Mouse (Mus musculus) CD8-positive naive resting alpha-beta T cell, adult 2 months (primary cell): ENCODE measurements around the gene Vars2.
A peak's percentile ranks its signal among the peaks of the same experiment; 100 is the strongest.

Experiments used
- DNase-seq, 2 experiments: peaks; one replicate each; pipeline ENCODE4 v3.0.0; 2022; ENCODE audit warnings: low read depth in 2 of 2, low spot score in 2 of 2

The Vars2 gene

DNA sequence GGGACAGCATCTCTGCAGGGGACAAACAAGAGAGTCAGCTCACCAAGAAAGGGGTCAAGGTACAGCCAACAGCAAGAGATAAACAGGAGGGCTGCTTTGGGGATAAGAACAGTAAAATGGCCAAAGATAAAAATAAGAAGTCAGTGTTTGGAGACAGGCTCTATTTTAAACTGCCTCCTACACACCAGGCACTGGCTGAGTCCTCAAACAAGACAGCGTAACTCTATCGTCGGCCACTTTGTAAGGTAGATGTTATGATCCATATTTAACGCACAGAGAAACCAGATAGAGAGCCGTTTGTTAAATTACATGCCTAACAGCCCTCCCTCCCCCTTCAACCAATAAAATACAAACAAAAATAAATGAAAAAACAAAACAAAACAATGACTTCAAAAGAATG lies 26.5 kb upstream of the Vars2 start:
- DNase-seq, result no peak

DNA sequence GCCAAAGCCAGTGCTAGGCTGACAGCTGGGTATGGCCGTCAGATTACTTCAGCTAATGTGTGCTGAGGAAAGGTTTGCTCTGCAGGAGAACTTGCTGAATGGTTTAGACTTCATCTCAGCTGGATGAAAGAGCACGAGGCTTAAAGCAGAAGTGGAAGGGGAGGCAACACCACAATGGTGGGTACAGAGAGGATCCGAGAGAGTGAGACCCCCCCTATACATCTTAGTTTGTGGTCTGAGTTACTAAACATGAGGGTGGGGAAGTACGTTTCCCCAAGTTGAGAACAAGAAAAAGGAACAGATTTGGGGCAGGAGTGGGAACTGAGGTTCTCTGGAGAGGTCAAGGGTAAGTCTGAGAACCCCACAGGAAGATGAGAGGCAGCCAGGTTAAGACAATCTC lies 25.0 kb upstream of the Vars2 start:
- DNase-seq, result no peak

DNA sequence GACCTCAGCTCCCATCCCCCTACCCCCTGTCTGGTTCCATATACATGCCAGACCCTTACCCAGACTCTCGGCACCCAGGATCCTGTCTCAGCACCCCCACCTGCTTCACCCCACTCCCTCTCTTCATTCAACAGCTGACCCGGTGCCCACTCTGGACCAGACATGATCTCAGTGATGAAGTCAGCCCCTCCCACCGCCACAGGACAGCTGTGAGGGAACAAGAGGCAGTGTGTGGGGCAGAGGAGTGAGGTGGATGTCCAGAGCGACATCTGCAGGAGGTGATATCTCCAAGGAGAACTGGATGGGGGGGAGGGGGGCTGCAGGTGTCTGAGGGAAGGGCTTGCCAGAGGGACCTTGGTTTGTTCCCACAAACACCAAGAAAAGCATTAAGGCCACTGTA lies 24.4 kb upstream of the Vars2 start:
- DNase-seq, result no peak

DNA sequence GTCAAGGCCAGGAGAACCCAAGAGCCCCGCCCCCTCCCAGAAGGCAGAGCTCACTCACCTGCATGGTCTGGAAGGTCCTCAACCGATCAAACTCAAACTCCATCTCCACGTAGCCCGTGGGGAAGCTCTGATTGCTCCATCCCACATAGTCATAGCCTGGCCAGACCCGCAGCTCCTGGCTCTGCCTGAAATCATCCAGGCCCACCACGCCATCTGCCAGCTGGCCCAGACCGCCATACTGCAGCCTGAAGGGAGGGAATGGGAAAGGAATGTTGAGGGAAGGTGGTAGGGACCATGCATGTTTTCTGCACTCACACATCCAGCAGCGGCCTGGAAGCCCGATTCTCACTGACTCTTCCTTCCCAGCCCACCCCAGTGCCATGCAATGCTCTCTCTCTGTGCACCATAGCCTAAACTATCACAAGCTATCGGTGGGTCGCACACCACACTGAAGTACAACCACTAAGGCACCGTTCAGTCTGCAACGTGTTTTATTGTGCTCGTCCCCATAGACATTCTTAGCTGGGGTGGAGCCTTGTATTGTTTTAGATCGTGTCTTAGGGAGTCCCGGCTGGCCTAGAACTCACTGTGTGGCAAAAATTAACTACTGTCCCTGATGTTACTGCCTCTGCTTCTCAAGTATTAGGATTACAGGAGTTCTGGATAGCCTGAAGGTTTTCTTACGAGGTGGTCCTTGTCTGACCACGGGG lies 22.7 kb upstream of the Vars2 start:
- no peak for DNase-seq

DNA sequence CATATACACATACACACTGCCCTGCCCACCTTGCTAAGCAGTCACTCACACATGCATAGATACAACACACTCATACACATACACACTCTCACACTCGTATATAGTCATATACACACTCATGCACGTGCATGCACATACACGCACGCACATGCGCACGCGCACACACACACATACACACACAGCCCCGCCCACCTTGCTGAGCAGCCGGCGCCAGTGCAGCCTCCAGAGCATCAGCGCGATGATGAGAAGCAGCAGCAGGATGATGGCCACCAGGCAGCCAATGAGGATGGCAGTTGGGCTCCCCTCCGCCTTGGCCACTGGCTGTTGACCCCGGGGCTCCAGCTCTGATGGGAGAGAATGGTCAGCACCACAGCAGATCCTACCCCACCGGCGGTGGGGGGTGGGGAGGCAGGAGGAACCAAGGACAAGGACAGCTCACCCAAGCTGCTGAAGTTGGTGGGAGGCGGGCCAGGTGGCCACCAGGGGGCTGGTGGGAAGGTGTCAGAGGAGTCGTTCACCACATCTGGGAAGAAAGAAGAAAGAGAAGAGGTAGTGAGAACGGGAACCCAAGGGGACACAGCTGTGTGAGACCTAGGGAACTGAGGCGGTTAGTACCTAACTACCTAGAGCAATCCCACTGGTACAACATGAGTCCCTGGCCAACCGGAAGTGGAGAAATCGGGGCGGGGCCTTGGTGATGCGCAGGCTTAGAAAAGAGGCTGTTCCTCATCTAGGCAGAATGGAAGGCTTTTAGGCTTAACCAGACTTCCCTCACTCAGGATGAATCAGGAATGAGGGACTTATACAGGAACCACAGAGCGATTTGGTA lies 21.2 kb upstream of the Vars2 start:
- DNase-seq, result no peak

DNA sequence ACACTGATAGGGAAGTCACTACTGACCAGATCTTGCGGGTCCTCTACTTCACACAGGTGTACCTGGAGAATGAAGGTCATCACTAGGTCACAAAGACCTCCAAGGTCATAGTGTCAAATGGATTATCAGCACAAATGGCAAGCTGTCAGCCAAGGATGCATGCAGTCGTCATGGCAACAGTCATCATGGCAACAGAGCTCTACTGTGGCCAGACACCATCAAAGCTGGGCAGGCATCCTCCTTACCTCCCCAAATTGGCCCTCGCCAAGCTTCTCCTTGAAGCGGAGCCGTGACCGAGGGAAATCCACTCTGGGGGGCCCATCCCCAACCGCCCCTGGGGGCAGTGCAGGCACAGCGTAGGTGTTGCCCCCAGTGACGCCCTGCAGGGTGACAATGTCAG lies 17.7 kb upstream of the Vars2 start:
- DNase-seq, result no peak

DNA sequence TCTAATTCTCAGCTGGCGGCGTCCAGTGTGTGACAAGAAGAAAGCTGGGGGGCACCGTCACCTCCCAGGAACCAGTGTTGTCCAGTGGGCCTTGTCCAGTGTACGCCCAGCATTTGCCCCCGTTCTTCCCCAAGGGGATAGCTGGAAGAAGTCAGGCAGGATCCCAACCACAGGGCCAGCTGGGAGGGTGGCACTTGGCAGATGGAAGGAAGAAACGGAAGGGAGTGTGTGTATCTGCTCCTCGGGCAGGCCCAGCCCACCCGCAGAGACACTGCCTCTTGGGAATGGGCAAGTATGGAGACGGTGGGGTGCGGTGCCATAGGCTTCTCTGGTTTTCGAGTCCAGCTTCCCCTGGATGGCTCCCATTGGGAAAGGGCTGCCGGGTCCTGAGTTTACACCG lies 14.6 kb upstream of the Vars2 start:
- DNase-seq, result no peak

DNA sequence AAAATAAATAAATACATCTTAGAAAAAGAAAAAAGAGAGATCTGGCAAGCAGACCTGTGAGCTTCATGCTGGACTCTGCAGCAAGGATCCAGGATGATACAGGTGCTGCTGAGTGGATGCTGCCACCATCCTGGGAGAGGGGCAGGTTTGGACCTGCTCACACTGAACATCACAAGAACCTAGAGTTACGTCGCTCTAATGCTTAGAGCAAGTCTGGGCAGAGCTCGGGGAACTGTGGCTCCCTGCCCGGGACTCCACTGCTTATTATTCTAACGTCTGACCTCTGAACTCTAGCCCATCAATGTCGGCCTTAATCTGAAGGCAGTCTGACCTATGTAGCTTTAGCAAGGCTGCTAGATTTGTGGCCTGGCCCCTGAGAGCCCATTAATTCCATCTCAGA lies 13.2 kb upstream of the Vars2 start:
- no peak for DNase-seq

DNA sequence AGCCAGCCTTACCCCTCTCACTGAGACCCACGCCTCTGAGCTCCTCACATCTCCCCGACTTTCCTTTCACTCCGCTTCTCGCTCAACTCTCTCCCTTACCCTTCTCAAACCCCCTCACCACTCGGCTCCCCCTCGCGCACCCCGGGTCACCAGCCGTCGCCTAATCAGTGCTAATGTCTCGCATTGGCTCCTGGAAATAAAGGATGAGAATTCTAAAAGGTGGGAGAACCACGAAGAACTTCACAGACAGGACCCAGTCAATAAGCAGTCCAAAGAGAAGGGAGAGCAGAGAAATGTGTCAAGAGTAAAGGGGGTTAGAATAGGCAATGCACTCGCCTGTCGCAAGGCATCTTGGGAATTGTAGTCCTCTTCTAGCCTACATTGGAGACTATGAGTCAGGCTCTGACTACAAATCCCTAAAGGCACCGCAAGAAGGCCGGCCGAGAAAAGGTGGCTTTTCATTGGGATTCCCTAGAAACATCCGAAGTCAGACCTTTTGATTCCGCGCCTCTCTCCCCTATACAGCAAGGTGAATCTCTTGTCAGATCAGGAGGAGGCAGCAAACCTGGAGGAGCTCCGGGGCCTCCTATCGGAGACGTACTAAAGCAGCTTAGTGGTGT lies 6.1 kb upstream of the Vars2 start, which contains the start of gene Gtf2h4:
TSS of gene Gtf2h4 (minus strand) at position 324 of the 620 bp plus-strand sequence.
- DNase-seq, result peak; percentile 84 to 88

DNA sequence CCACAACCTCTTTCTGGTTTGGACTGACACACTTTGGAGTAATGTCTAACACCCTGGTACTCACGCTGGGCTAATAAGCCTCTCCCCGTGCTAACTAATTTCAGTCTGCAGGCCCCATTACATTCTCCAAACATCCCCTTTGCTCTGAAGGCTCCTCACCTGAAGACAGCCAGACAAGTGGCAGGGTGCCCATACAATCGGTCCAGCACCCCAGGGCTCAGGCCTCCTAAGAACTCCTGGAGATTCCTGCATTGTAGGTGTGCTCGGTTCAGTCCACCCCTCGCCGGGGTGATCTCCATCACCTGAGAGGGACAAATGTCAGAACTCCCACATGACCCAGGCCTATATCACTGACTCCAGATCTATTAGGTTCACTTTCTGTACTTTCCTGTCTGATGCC lies 5.1 kb upstream of the Vars2 start:
- DNase-seq, result no peak

DNA sequence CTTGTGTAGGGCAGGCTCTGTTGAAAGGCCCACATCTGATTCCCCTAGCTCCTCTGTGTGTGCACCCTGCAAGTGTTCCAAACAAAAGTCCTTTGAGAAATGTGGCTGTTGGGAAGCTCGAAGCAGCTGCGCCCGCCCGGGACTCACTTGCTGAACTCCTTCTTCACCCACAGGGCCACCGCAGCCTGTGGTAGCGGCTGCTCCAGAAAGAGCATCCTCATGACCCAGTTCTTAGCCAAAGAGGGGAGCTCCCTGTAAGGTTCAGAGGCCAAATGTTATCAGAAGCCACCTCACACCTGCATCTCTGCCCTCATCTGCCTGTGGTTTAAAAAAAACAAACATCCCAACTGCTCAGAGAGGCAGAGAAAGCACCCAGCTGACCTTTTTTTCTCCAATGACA lies 4.5 kb upstream of the Vars2 start:
- DNase-seq, result no peak

DNA sequence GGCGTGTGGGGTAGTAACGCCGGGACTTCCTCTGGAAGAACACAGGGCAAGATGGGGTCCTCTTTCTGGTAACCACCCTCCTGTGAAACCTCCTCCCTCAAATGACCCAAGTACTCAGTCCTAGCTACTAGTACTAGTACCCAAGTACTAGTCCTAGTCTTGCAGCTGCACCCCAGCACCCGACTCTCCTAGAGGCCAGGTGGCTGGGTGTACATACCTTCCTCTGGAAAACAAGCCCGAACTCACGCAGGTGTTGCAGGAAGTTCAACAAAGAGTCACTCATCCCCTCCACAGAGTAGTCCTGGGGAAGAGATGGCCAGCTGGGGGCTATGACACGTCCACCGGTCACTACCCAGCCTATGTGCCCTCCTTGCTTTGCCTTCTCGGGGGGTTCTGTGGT lies 2.3 kb upstream of the Vars2 start:
- DNase-seq, result no peak

DNA sequence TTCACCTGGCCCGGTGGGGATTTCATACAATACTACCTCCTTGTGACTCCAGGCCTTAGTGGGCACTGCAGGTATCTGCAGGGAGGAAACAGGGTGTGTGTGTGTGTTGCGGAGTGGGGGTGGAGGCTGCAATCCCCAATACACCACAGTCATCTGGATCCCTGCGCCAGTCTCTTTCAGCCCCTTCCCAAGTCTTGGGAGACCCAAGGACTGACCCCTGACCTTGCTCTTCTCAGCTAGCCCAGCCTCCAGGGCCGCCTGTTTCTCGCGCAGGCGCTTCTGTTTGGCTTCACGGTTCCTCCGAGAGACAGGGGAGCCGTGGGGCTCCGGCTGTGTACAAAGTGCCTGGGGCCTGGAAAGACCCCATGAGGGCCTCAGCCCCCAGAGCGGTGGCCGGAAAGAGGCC lies 538 bp downstream of the Vars2 start:
- peak; percentile 6 to 16 for DNase-seq

DNA sequence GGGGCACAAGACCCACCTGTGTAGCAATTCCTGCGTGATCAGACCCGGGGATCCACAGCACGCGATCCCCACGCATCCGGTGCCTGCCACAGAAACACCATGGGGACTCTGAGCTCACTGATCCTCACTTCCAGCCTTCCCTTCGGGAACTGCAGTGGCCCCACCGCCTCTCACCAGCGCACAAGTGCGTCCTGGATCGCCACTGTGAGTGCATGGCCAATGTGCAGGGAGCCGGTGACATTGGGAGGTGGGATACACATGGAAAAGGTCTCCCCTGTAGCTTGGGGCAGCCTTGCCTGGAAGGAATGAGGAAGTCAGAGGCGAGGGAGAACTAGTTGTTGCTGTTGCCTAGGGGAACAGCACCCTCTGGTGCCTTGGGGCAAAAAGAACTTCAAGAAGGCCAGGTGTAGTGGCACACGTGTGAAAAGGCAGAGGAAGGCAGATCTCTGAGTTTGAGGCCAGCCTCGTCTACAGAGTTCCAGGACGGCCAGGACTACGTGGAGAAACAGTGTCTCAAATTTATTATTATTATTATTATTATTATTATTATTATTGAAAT lies 1.4 kb downstream of the Vars2 start:
- no peak for DNase-seq

DNA sequence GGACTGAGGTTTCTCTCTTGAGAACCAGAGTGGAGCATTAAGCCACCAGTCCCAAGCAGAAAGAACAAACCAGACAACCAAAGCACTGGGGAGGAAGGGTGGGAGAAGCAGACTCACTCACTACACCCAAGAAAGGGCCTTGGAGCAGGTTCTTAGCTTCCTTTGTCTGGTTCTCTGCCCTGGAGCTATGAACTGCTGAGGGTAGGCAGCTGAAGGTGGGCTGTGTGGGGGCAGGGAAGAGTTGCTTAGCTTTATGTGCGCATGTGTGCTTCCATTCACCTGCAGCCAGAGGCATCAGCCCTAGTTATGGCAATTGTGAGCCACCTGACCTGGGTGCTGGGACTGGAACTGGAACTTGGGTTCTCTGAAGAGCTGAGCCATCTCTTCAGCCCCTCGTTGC lies 14.3 kb downstream of the Vars2 start:
- DNase-seq, result no peak

DNA sequence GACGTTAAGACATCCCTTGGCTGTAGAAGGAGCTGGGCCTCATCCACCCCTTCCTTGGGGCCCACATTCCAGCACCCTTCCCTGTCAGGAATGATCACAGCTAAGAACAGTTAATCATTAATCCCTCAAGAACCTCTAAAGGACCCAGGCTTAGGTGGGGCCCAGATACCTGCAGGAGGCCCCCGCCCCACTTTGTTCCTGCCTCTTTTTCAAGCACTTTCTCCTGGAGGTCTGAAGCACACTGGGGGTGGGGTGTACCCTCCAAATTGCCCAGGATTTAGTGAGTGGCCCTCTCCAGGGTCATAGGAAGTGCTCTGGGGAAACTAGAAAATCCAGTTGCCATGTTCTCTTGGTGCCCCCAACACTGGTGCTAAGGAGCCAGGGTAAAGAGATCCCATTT lies 18.0 kb downstream of the Vars2 start:
- no peak for DNase-seq

DNA sequence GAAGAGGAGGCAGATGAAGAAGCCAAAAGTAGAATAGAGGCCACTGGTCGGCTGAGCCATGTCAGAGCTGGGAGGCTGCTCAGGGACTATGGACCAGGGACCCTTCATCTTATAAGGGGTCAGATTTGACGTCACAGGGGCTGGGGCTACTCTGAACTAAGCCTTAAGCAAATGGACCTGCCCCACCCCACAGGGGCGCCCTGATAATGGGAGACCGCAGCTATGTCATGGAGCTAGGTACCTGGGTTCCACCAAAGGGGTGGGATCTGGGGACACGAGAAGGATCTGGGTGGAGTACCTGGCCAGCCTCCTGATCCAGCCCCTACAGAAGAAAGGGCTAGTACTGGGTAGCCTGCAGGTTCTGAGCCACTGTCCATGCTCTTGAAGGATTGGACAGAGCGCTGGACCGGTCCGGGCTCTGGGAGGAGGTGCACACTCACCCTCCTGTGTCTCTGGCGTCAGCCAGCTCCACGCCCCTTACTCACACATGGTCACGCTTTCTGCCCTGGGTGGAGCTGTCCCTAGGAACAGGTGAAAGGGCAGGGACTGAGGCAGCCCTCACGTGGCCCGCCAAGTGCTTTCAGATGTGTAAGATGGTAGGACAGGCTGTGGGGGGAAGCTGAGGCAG lies 23.7 kb downstream of the Vars2 start, which contains the start of gene Mucl3:
TSS of gene Mucl3 (minus strand) at position 87 of the 628 bp plus-strand sequence.
- DNase-seq, result no peak

DNA sequence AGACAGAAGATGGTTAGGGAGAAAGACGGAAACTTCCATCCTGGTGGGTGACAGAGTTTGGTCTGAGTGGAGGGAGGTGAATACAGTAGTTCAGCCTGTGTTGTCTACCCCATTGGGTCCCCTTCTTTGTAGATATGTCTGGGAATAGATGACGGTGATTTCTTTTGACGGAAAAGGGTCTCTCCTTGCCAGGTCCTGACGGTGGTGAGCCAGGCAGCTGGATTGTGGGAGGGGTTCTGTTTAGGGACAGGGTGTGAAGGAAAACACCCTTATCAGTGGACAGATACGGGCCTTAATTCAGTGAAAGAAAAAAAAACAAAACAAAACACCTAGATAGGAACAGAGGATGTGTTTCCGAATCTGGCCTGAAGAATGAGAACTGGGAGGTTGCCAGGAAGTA lies 28.0 kb downstream of the Vars2 start:
- no peak for DNase-seq

DNA sequence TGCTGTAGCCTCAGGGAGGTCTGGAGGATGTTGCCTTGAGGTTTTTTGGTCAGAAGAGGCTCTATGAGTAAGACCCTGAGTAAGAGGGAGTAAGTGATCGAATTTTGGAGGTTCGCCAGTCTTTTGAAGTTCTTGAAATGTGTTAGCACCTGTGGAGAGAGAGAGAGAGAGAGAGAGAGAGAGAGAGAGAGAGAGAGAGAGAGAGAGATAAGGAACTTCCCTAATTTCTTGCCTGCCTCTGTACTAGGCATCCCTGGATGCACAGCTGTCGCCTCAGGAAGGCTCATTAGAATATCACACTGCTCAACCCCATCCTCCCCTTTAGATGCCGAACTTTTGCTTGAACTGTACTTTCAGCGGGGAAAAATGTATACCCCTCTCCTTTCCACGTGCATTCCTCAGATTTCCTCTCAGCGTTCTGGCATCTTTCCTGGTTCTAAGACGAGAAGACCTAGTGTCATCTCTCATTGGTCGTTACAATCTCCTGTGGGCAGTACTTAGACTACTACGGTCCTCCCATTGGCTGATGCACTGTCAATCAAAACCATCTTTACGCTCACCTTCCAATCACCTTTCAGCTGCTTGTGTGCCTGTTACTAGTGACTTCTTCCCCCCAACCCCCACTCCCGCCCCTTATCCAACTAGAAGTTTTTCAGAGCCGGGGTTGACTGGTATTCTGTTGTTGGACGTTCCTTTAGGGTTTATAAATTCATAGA lies 28.8 kb downstream of the Vars2 start:
- peak in 1 of 2 experiments; percentile 24 for DNase-seq

DNA sequence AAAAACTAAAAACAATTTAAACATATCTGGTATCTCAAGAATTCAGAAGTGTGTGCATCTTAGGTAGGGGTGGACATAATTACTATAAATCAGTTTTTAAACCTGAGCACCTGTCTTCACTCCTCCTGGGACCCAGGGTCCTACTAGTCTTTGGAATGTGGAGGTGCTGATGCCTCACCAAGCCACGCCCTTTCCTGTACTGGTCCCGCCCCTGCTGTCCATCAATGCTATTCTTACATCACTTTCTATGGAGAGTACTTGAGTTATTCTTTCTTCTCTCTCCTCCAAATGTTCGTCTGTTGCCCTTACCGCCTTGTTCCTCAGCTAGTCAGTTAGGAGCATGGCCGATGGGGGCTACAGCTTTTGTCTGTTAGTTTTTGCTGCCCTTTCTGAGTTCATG lies 31.0 kb downstream of the Vars2 start:
- DNase-seq, result peak in 1 of 2 experiments; percentile 6

DNA sequence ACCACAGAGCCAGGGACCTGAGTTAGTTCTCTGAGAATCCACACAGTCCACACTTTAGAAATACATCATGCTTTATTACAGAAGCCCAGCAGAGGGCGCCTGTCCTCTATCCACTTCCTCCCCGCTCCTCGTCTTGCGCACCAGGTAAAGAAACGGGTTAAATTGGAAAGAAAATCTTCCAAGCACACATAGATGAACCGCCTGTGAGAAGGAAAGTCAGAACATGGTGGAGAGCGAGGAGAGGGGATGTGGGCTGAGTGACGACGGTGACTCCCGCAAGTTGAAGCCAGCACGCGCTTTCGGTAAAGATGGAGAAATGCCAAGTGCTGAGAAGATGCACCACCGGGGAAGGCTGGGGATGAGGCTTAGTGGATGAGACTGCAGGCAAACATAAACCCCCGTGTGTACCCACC lies 31.7 kb downstream of the Vars2 start:
- peak; percentile 48 to 65 for DNase-seq
